Mouse (Mus musculus) left cerebral cortex, postnatal 10 days (tissue): ENCODE results near the gene Zc3h18. TPM values are rescaled to one million over a fixed set of nuclear protein-coding genes. Genes with fewer than 3 reads are reported as not detected.

Experiments used
- DNase-seq, 2 experiments: peaks; one replicate each; pipeline ENCODE4 v3.0.0; 2021 to 2022; ENCODE audit warnings: low spot score in 2 of 2, mixed read lengths in 1 of 2; ENCODE audit errors: extremely low spot score in 1 of 2
- intact Hi-C: fragments of 180-260 bp; cut with DNase I; formaldehyde crosslinking; loops from one replicate; pipeline ENCODE4 v1.15.1; 2025
- total RNA-seq, 2 experiments: library from RNA; stranded (reverse); gene quantifications; 2 replicates each; pipeline ENCODE4 v1.2.3; 2021

Gene Zc3h18
- total RNA-seq, 2 experiments from 2014 or later = 32.6 to 33.4 TPM

DNA sequence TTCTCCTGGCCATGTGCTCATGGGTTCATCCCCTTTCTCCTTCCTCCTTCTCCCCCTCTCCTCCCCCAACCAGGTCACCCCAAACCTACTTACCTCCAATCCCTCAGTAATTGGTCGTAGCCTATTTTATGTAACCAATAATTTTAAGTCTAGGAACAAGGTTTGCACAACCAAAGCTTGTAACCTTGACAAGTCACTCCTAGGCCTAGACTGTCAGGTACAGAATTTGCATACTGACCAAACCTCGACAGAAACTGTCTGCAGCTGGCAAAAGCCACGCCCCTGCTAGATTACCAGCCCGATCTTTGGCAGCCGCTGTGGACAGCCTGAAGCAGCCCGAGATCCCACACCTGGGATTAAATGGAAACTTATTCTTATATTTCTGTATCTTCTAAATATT is 4.7 kb upstream of the Zc3h18 start:
- no peak for DNase-seq
- intact Hi-C loops = loop anchor here (5.0 kb wide), 1 partner anchor 34 kb away; no protein-coding TSS in a partner anchor

DNA sequence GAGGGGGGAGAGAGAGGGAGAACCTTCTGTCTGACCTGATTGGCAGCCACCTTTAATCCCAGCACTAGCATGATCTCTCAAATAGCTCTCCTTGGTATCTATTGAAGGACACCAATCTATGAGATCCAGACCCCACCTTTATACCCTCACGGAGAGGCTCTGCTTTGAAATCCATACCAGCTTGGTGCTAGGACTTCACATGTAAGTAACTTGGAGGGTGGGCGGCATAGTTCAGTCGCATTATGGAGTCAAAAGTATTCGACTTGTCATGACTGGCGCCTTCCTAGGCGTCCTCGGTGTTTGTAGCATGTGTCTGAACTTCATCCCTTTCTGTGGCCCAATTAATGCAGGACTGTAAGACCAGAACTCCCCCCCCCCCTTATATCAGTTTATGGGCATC is 1.1 kb upstream of the Zc3h18 start:
- intact Hi-C loops = no loop called here
- DNase-seq = no peak

DNA sequence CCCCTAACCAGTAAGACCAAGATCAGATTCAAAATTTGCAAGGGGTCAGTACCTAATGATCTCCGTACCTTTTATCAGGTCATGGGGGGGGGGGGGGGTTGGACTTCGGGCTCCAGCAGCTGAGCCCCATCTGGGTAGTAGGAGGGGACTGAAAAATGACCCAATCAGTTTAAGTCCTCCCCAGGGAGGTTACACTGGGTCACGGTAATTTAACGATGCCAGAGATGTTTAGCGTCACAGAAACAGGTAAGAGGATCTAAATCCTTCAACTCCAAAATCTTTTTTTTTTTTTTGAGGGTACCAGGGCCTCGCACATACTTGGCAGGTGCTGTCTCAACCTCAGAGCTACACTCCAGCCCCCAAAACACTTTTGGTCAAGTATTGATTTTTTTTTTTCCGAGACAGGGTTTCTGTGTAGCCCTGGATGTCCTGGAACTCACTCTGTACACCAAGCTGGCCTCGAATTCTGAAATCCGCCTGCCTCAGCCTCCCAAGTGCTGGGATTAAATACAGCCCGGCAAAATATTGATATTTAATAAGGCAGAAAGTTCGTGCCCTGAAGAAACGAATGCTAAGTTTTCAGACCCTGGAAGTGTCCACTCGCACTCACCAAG is 551 bp upstream of the Zc3h18 start:
- DNase-seq = no peak
- intact Hi-C loops = no loop called here

DNA sequence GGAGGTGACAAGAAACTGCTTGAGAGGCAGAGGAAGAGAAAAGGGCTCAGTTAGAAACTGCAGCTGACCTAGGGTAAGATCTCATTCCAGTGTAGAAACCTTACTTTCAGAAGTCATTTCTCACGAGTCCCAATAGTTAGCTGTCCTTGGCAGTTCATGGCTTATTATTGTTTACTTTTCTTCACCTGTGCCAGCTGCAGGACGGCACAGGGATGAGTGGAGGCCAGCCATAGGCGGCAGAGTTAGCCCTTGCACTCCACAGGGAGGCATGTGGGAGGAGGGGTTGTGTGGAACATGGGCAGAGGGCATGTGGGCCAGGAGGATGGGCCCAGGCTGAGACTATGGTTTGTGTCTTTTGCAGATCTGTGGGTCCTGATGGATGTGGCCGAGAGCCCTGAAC is 6.6 kb downstream of the Zc3h18 start:
- no peak for DNase-seq
- intact Hi-C loops = no loop called here

DNA sequence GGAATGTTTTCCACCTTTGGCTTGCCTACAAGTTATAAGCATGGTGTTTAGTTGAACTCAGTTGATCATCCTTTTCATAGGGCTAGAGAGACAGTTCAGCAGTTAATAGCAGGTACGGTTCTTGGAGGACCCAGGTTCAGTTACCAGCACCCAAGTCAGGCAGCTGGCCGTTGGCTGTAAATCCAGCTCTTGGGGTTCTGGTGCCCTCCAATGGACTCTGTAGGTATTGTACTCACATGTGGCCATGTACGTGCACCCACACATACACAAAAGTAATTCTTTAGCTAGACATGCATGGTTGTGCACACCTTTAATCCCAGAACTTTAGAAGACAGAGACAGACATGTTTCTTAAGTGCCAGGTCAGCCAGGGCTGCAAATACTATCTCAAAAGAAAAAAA is 12.9 kb downstream of the Zc3h18 start:
- DNase-seq = no peak
- intact Hi-C loops = no loop called here

DNA sequence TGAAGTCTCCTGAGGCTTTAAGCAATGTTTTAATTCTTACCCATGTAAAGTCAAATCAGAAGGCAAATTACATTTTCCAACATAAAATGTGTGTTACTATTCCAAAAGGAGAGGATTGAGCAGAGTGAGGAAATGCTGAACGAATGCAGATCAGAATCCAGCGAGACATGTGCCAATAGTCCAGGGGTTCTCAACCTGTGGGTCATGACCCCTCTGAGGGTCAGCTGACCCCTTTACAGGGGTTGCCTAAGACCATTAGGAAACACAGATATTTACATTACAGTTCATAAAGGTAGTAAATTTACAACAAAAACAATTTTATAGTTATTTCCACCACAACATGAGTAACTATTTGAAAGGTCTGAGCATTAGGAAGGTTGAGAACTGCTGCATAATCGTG is 14.3 kb downstream of the Zc3h18 start:
- intact Hi-C loops = no loop called here
- no peak for DNase-seq

DNA sequence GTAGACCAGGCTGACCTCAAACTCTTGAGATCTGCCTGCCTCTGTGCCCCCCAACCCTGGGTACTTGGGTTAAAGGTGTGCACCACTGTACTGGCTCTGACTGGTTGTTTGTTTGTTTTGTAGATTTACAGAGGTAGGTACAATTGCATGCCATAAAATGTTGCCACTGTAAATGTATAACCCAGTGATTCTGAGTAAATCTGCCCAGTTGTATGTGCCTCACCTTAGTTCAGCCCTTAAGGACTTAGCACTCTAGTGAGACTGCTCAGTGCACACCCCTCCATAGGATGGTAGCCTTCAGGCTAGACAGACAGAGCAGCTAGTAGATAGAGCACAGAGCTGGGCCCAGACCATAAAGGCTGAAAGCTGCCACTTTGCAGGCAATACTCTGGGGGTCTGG is 17.3 kb downstream of the Zc3h18 start:
- DNase-seq = no peak
- intact Hi-C loops = no loop called here

DNA sequence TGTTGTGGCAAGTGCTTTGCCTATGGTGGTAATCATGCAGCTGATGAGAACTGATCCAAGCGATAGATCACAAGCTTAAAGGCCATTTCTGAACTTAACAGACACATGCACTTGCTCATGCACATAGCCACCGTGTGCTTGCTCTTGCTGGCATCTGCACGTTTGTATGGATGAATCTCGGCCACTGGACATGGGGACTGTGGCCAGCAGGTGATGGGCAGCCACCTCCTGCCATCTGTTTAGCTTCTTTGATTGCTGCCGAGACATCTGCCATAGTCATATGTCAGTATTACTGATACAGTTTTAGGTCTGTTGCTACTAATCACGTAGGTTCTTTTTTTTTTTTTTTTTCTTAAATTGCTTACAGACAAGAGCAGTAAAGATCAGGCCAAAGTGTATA is 18.9 kb downstream of the Zc3h18 start:
- intact Hi-C loops = no loop called here
- DNase-seq = no peak

DNA sequence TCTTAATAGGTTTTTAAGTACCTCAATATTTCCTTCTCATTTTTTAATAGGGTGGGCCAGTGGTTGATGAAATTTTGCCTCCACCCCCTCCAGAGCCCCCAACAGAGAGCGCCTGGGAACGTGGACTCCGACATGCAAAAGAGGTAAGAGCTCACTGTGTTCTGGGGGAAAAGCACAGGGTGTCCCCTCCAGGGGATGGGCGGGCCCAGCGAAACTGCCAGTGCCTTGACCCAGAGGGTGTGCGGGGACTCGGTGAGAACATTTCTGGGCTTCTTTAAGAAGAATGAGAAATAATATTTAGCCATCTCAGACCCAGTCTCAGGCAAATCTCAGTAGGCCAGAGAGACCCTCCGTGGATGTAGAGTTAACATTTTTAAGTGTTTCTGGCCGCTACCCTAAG is 21.8 kb downstream of the Zc3h18 start:
- intact Hi-C loops = no loop called here
- no peak for DNase-seq

DNA sequence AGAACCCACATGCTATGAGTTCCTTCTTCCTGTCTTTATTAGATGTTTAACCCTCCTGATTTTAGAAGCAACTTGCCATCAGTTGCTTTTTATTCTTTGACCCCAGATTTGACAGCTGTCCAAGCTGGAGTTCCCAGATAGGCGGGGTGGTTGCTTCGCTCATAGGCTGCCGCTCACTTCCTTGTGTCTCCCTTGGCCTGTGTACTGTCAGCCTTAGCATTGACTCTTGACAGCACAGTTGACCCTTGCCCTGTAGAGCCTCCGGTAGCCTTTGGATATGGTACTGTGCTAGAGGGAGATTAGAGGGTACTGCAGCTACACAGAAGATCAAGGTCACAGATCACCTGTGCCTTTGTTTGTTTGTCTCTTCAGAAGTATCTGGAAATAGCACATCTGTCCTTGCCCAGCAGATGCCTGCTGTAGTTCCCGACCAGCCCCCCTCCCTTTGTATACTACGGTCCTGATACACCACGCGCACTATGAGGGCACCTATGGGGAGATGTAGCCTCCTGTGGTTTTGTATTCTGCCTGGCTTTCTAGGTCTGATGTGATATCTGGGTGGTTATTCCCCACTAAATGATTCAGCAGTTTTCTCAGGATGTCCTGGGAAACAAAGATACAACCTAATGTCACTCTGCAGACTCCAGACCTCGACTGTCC is 28.9 kb downstream of the Zc3h18 start:
- no peak for DNase-seq
- intact Hi-C loops = no loop called here

DNA sequence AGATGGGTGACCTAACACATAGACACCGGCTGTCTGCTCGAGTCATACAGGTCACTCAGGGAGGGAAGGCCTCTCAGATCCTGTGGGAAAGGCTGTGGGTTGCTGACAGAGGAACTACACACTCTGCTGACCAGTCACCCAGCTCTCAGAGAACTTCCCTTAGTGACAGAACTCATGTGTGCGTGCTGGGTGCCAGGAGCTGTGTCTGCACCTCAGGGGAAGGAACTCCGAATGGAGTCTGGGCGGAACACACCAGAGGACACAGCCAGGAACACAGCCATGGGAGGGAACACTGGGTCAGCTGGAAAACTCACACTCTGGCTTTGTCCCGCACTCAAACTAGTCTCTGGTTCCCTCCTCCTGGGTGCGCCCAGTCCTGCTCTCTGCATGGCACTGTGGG is 31.3 kb downstream of the Zc3h18 start:
- intact Hi-C loops = no loop called here
- DNase-seq = no peak

DNA sequence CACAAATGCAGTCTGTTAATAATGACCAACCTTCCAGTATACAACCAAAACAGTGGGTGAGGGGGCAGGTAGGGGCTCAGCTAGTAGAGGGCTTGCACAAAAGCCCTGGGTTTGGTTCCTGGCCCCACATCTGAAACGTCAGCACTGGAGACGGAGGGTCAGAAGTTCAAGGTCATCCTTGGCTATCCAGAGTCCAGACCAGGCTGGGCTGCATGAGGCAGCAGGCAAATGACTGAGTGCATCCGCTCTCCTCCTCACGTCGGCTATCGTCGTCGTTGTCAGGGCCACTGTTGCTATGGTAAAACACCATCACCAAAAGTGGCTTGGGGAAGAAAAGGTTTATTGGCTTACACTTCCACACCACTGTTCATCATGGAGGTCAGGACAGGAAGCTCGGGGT is 37.9 kb downstream of the Zc3h18 start:
- intact Hi-C loops = no loop called here
- no peak for DNase-seq

DNA sequence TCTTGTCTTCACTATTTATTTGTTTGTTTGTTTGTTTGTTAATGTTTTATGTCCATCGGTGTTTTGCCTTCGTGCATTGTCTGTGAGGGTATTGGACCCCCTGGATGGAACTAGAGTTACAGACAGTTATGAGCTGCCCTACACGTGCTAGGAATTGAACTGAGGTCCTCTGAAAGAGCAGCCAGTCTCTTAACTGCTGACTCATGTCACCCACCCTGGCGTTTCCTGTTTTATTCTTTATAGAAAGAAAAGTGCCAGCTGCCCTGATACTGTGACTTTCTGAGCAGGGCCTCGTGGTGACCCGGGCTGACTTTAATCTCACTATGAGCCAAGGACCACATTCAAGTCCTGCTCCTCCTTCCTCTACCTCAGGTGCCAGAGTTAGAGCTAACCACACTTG is 39.1 kb downstream of the Zc3h18 start:
- intact Hi-C loops = no loop called here
- no peak for DNase-seq

DNA sequence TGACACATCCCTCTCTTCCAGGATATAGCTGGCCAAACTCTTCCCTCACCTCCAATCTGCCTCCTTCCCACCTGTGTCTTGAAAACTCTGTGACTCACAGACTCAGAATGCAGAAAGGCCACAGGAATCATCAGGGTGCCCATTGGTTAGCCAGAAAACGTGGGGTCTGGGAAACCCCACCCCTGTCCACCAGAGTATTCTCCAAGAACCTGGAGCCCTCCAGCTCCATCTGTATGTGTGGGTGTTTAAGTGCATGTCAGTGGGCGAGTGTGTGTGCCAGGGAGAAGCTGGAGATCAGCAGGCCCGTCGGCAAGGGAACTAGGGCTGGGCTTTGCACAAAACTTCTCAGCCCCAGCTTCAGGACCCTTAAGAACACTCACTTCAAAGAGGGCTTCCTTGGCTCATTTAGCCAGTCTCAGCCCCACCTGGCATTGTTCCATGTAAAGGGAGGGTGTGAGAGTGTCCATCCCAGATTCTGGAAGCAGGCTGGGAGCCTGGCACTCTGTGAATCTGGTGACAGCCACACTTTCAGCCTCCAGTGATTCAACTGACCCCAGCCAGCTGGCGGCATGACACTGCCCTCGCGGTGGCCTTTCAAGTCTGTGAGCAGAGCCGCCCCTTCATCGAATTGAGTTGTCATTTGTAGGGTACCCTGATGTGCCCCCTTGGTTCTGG is 43.6 kb downstream of the Zc3h18 start:
- DNase-seq = peak; percentile 27 to 58
- intact Hi-C loops = no loop called here

DNA sequence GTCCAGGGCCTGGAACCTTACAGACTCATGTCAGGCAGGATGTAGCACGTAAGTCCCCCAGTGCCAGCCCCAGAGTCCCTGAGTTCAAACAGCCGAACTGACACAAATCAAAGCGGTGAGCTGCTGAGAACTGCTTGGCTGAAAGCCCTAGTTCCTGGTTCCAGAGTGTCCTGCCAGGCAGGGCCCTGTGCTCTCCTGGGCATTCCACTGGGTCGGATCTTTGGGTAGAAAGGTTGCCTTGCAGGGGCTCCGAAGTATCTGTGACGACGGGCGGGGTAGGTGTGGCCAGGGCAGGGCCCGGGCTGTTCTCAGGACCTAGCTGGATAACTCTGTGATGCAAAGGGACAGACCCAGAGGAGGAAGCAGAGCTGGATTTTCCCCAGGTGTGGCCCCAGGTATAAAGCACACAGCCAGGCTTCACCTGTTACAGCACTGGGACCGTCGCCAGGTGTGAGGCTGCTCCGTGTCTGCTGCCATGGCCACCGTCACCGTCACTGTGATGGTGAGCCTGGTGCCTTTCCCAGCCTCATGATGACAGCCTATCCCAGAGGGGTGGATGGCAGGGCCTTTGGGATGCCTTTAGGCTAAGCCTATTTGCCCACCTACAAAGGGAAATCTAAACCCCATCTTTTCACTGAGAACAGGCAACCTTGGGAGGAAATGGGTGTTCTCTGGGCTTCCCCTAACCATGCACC is 45.1 kb downstream of the Zc3h18 start, which contains the start of gene Il17c:
Gene Il17c, plus strand, starts transcription at position 645 of the 695 bp plus-strand sequence.
- DNase-seq = no peak
- intact Hi-C loops = no loop called here

DNA sequence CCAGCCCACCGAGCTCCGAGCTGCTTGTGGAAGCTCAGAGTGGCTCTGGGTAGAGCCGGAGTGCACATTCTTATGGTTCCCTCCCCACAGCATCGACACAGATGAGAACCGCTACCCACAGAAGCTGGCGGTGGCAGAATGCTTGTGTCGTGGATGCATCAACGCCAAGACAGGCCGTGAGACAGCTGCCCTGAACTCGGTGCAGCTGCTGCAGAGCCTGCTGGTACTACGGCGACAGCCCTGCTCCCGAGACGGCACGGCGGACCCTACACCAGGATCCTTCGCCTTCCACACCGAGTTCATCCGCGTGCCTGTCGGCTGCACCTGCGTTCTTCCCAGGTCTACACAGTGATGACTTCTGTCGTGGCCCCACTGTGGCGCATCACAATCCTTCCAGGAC is 46.8 kb downstream of the Zc3h18 start:
- no peak for DNase-seq
- intact Hi-C loops = no loop called here

DNA sequence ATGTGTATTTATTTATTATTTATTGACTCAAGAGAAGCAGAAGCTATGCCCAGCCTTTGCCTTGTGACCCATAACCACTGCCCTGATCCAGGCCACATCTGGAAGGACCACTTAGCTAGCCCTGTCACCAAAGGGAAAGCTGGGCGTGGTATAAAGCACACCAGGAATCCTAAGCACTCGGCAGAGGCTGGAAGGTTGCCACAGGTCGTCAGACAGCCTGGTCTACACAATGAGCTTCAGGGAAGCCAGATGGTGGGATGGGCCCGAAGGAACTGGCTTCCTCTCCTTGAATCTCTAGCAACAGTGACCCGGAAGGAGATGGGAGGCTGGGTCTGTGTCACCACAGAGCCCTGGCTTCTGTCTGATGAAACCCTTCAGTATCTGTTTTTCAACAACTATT is 47.2 kb downstream of the Zc3h18 start:
- DNase-seq = no peak
- intact Hi-C loops = no loop called here

DNA sequence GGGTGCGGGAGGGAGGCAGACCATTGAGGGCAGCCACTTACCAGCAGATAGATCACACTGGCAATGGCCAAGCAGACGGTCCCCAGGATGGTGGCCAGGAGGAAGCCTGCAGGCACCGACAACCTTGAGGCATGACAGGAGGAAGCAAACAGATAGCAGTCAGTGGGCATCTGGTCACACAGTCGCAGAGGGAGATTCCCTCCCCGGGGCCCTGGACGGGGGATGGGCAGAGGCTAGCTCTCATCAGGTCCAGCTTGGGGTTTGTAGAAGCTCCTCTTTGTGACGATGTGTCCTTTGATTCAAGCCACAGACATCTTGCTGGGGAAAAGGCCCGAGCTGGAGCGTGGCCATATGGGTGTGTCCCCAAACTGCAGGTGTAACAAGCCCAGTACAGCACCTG is 49.7 kb downstream of the Zc3h18 start:
- no peak for DNase-seq
- intact Hi-C loops = no loop called here

DNA sequence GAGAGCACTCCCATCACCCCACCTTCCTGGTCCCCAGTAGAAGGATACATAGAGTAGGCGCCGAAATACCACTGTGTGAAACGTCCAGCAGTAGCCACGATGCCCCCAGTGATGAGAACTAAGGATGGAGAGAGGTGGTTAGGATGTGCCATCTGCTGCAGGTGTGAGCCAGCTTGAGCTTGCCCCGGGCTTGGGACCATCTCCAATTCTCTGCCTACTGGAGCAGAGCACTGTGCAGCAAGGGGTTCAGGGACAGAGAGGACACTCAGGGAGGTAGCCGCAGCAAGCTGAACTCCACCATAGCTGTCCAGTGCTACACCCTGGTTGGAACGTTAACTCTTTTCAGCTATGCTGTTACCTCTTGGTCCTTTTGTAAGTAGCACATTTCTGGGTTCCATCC is 51.2 kb downstream of the Zc3h18 start:
- peak in 1 of 2 experiments; percentile 13 for DNase-seq
- intact Hi-C loops = no loop called here

DNA sequence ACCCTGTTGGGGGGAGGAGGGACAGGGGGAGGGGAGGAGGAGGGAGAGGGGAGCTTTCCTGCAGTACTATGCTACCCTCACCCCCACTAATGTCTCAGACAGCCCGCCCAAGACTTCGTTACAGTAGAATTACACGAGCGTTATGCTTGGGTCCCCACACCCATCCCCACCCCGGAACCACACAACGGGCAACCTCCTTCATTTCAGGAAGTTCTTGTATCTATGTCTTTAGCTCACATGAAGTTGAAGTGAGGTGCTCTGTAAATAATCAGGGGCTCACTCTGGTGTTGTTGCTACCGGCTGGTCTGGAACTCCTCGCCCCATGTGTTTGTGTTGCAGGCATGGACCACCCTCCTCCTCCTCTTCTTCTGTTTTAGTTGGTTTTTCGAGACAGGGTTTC is 51.8 kb downstream of the Zc3h18 start:
- no peak for DNase-seq
- intact Hi-C loops = no loop called here
